In genomic region chr15:99547732-99548131, GRCm38 (mm10) we compare ENCODE assay signal across 31 mouse cellular contexts. TPM values are rescaled to one million over a fixed set of nuclear protein-coding genes. Genes with fewer than 3 reads are reported as not detected.
"Had no signal": no experiment of that assay in that cellular context is flagged by ENCODE, and none has a peak within 500 bp of the region (broad histone marks: within the 10 kb centered on the region; RNA-seq: fewer than 3 reads in every experiment).

No protein-coding gene starts in this region.

- H3K27me3 ChIP-seq: lung, embryonic 15.5 days had no signal

- ATAC-seq: intestine, embryonic 16.5 days; liver, embryonic 12.5 days had no signal

- H3K4me3 ChIP-seq: left cerebral cortex, adult 2 months; limb, embryonic 12.5 days; limb, embryonic 15.5 days; liver, embryonic 12.5 days; liver, embryonic 15.5 days; lung, embryonic 15.5 days; megakaryocyte, embryonic 14.5 days; midbrain, embryonic 10.5 days; neural tube, embryonic 13.5 days had no signal

- H3K36me3 ChIP-seq: limb, embryonic 12.5 days; limb, embryonic 15.5 days; liver, embryonic 12.5 days; liver, embryonic 15.5 days; lung, embryonic 15.5 days; midbrain, embryonic 10.5 days; neural tube, embryonic 13.5 days had no signal

- H3K27ac ChIP-seq: kidney, postnatal 0 days; left cerebral cortex, adult 2 months; limb, embryonic 12.5 days; limb, embryonic 15.5 days; liver, embryonic 12.5 days; liver, embryonic 15.5 days; lung, embryonic 15.5 days; midbrain, embryonic 10.5 days; neural tube, embryonic 13.5 days had no signal

- H3K4me2 ChIP-seq: limb, embryonic 12.5 days; limb, embryonic 15.5 days; liver, embryonic 12.5 days; liver, embryonic 15.5 days; lung, embryonic 15.5 days; neural tube, embryonic 13.5 days had no signal

- H3K4me1 ChIP-seq: liver, embryonic 12.5 days; liver, embryonic 15.5 days; lung, embryonic 15.5 days; megakaryocyte, embryonic 14.5 days had no signal

- H3K9ac ChIP-seq: limb, embryonic 12.5 days; limb, embryonic 15.5 days; liver, embryonic 12.5 days; liver, embryonic 15.5 days; lung, embryonic 15.5 days; neural tube, embryonic 13.5 days had no signal

- H3K9me3 ChIP-seq: limb, embryonic 12.5 days; limb, embryonic 15.5 days; liver, embryonic 12.5 days; liver, embryonic 15.5 days; lung, embryonic 15.5 days; megakaryocyte, embryonic 14.5 days; midbrain, embryonic 10.5 days; neural tube, embryonic 13.5 days had no signal

- DNase-seq: kidney, adult 18-20 months; kidney, postnatal 25 days; layer of hippocampus, postnatal 36 days; lung, adult 18-20 months; lung, postnatal 10 days; lung, postnatal 36 days; midbrain, embryonic 14.5 days; right cerebral cortex, postnatal 14 days; spleen, adult 18-20 months; thymus, adult 2 months; thymus, postnatal 14 days; thymus, postnatal 4 days had no signal

RNA-seq across cellular contexts. Expression of gene Faim2, which starts 19.8 kb away (rescaled TPM):
- total RNA-seq: neutrophil, adult 5-6 weeks had no signal
- polyA plus RNA-seq: kidney, embryonic 14.5 days had no signal

RNA-seq across cellular contexts. Expression of gene Aqp2, which starts 31.1 kb away (rescaled TPM):
- total RNA-seq: layer of hippocampus, postnatal 10 days; layer of hippocampus, postnatal 36 days; left cerebral cortex, postnatal 10 days; left cerebral cortex, postnatal 36 days; neutrophil, adult 5-6 weeks had no signal
- polyA plus RNA-seq: intestine, embryonic 16.5 days; limb, embryonic 12.5 days; limb, embryonic 15.5 days; liver, embryonic 12.5 days; liver, embryonic 15.5 days; midbrain, embryonic 10.5 days; midbrain, embryonic 14.5 days; neural tube, embryonic 13.5 days; stomach, embryonic 16.5 days had no signal

RNA-seq across cellular contexts. Expression of gene Aqp5, which starts 42.9 kb away (rescaled TPM):
- total RNA-seq: layer of hippocampus, adult 8-10 months; layer of hippocampus, postnatal 36 days; neutrophil, adult 5-6 weeks had no signal
- polyA plus RNA-seq: limb, embryonic 12.5 days; midbrain, embryonic 10.5 days; stomach, embryonic 16.5 days had no signal

RNA-seq across cellular contexts. Expression of gene Aqp6, which starts 53.5 kb away (rescaled TPM):
- total RNA-seq: layer of hippocampus, postnatal 10 days; neutrophil, adult 5-6 weeks had no signal
- polyA plus RNA-seq: intestine, embryonic 16.5 days; kidney, embryonic 14.5 days; limb, embryonic 12.5 days; limb, embryonic 15.5 days; liver, embryonic 12.5 days; liver, embryonic 15.5 days; lung, embryonic 15.5 days; midbrain, embryonic 10.5 days; stomach, embryonic 16.5 days; testis, adult 2 months had no signal
